Mouse (Mus musculus) lung, embryonic 14.5 days (tissue): ENCODE results near the gene Wdr35. TPM values are rescaled to one million over a fixed set of nuclear protein-coding genes. Genes with fewer than 3 reads are reported as not detected.
"Not testable (repeated sequence)": the region's sequence is repeated elsewhere in the genome, so short reads cannot be mapped to it uniquely, and the experiment has no call there.

Experiments
- ATAC-seq: fragments of 200-750 bp; cut with Nextera tagmentation; 2 replicates; pipeline ENCODE4 v1.8.0; 2017; ENCODE audit warnings: mild to moderate bottlenecking, moderate TSS enrichment, moderate library complexity; ENCODE audit not compliant: insufficient read depth
- DNase-seq: peaks from one replicate; pipeline ENCODE4 v3.0.0-alpha.2; 2015
- H3K27ac ChIP-seq: fragments of 300-500 bp; sonication (generic); 2 replicates; pipeline ENCODE4 v1.5.1; 2014; ENCODE audit warnings: low read depth, mild to moderate bottlenecking, moderate library complexity
- H3K27me3 ChIP-seq: fragments of 300-500 bp; sonication (generic); 2 replicates; pipeline ENCODE4 v1.6.1; 2014; ENCODE audit warnings: low read length, control low read depth; ENCODE audit not compliant: insufficient read depth
- H3K36me3 ChIP-seq: fragments of 300-500 bp; sonication (generic); 2 replicates; pipeline ENCODE4 v1.6.1; 2014; ENCODE audit warnings: control low read depth; ENCODE audit not compliant: insufficient read depth
- H3K4me1 ChIP-seq: fragments of 300-500 bp; sonication (generic); 2 replicates; pipeline ENCODE4 v1.6.1; 2014; ENCODE audit warnings: antibody characterized with exemption, control low read depth; ENCODE audit not compliant: insufficient read depth
- H3K4me2 ChIP-seq: fragments of 300-500 bp; sonication (generic); 2 replicates; pipeline ENCODE4 v1.6.1; 2014; ENCODE audit warnings: mild to moderate bottlenecking
- H3K4me3 ChIP-seq: fragments of 300-500 bp; sonication (generic); 2 replicates; pipeline ENCODE4 v1.5.1; 2014; ENCODE audit warnings: low read depth, low read length
- H3K9ac ChIP-seq: fragments of 300-500 bp; sonication (generic); 2 replicates; pipeline ENCODE4 v1.6.1; 2014
- H3K9me3 ChIP-seq: fragments of 300-500 bp; sonication (generic); 2 replicates; pipeline ENCODE4 v1.6.1; 2016; ENCODE audit warnings: low read depth, low read length, control low read depth
- CTCF ChIP-seq: IDR thresholded peaks from 2 replicates; pipeline ENCODE4 v1.5.1; 2016; ENCODE audit warnings: antibody characterized with exemption, low read depth
- WGBS: fragments of 180-500 bp; shearing (Covaris S2); extraction: QIAGEN DNeasy Blood & Tissue Kit; methylation state at CpG from one replicate; pipeline ENCODE4 v1.1.7; 2014; 5-methylcytosine and 5-hydroxymethylcytosine counted together
- polyA plus RNA-seq: library from polyadenylated mRNA; unstranded; fragments of >200 nt; fragmentation: Nextera tagmentation; extraction: Ambion mirVana; gene quantifications from 2 replicates; pipeline ENCODE4 v1.2.1, GENCODE M21; 2014

Wdr35 gene
- polyA plus RNA-seq, 1 experiment from 2014 or later: 20.4 TPM

GRCm38 (mm10) chr12:9024736-9025135 is 51.0 kb downstream of the Wdr35 start:
- TF ChIP-seq CTCF: no peak
- Histone ChIP-seq H3K36me3 (no peaks in the 10 kb centered on the region), H3K4me3 (no peak overlapping the region), H3K27me3 (no peaks in the 10 kb centered on the region), H3K9me3 (no peaks in the 10 kb centered on the region), H3K9ac (no peak overlapping the region), H3K27ac (no peak overlapping the region), H3K4me2 (no peak overlapping the region), H3K4me1 (no peaks in the 10 kb centered on the region)
- no peak for DNase-seq
- WGBS: 78% methylated on average over 13 of the region's 13 CpGs
- no peak for ATAC-seq

GRCm38 (mm10) chr12:9026843-9027242 is 53.2 kb downstream of the Wdr35 start:
- no peaks in the 10 kb centered on the region for H3K27me3 ChIP-seq

GRCm38 (mm10) chr12:9028816-9029215 is 55.1 kb downstream of the Wdr35 start:
- H3K27ac ChIP-seq, H3K9ac ChIP-seq, DNase-seq, ATAC-seq, H3K36me3 ChIP-seq, H3K4me3 ChIP-seq, H3K27me3 ChIP-seq, H3K9me3 ChIP-seq, H3K4me2 ChIP-seq, H3K4me1 ChIP-seq: not testable (repeated sequence)
- 82% methylated on average over 7 of the region's 7 CpGs for WGBS

More at GRCm38 (mm10) chr12:9026843-9027242, 53.2 kb downstream of the Wdr35 start:
- Histone ChIP-seq H3K9me3 (no peaks in the 10 kb centered on the region), H3K36me3 (no peaks in the 10 kb centered on the region), H3K4me3 (no peak overlapping the region), H3K4me2 (no peak overlapping the region), H3K9ac (no peak overlapping the region), H3K4me1 (no peaks in the 10 kb centered on the region), H3K27ac (no peak overlapping the region)
- TF ChIP-seq CTCF: no peak
- no peak for ATAC-seq
- DNase-seq: no peak

GRCm38 (mm10) chr12:9029506-9029887 is 55.8 kb downstream of the Wdr35 start:
- DNase-seq: peak; percentile 59

GRCm38 (mm10) chr12:9029888-9030723 is 56.4 kb downstream of the Wdr35 start, which contains the start of gene Ttc32:
Ttc32 (plus strand) TSS chr12:9029997.
- TF ChIP-seq CTCF: no peak
- H3K36me3 ChIP-seq: no peaks in the 10 kb centered on the region
- peak within 1 kb of the TSS; percentile 99 for H3K27ac ChIP-seq
- peak; percentile 97 for DNase-seq
- no peaks in the 10 kb centered on the region for H3K27me3 ChIP-seq
- peak within 1 kb of the TSS; percentile 71 for H3K4me2 ChIP-seq
- peak within 1 kb of the TSS; percentile 90 for H3K9ac ChIP-seq
- H3K4me3 ChIP-seq: peak within 1 kb of the TSS; percentile 62
- no peaks in the 10 kb centered on the region for H3K4me1 ChIP-seq
- under 1% methylated on average over 69 of the region's 69 CpGs for WGBS
- no peaks in the 10 kb centered on the region for H3K9me3 ChIP-seq
- ATAC-seq: peak; percentile 94

More at GRCm38 (mm10) chr12:9029506-9029887, 55.8 kb downstream of the Wdr35 start:
- Histone ChIP-seq H3K4me3 (peak overlapping the region; percentile 62), H3K9ac (peak overlapping the region; percentile 90), H3K27ac (peak overlapping the region; percentile 99), H3K4me1 (no peaks in the 10 kb centered on the region), H3K36me3 (no peaks in the 10 kb centered on the region), H3K9me3 (no peaks in the 10 kb centered on the region), H3K27me3 (no peaks in the 10 kb centered on the region), H3K4me2 (peak overlapping the region; percentile 71)
- WGBS: 38% methylated on average over 4 of the region's 4 CpGs
- TF ChIP-seq CTCF: peak; percentile 1; the same call in 1 of the 2 replicates
- ATAC-seq: peak; percentile 59

- peak overlapping the region; percentile 62 for H3K4me3 ChIP-seq
- 54% methylated on average over 8 of the region's 8 CpGs for WGBS
- TF ChIP-seq CTCF: no peak
- peak overlapping the region; percentile 90 for H3K9ac ChIP-seq
- no peaks in the 10 kb centered on the region for H3K4me1 ChIP-seq
- no peak for ATAC-seq
- H3K27ac ChIP-seq: peak overlapping the region; percentile 99; the same call in 1 of the 2 replicates
- no peaks in the 10 kb centered on the region for H3K9me3 ChIP-seq
- H3K36me3 ChIP-seq: no peaks in the 10 kb centered on the region
- DNase-seq: no peak
- H3K27me3 ChIP-seq: no peaks in the 10 kb centered on the region
- peak overlapping the region; percentile 71 for H3K4me2 ChIP-seq
Measured at GRCm38 (mm10) chr12:9031166-9031565, 57.5 kb downstream of the Wdr35 start.

- 0 out of 2 replicates have a peak, but pooled peaks have one; percentile 20 for TF ChIP-seq CTCF
- Histone ChIP-seq H3K4me3 (no peak overlapping the region), H3K9me3 (no peaks in the 10 kb centered on the region), H3K27ac (no peak overlapping the region), H3K4me2 (no peak overlapping the region), H3K27me3 (no peaks in the 10 kb centered on the region), H3K36me3 (no peaks in the 10 kb centered on the region), H3K4me1 (no peaks in the 10 kb centered on the region), H3K9ac (no peak overlapping the region)
- DNase-seq (no peak), ATAC-seq (no peak)
Measured at GRCm38 (mm10) chr12:9033140-9033539, 59.4 kb downstream of the Wdr35 start.
